Mouse (Mus musculus) ovary, postnatal 14 days (tissue): ENCODE measurements around the gene Nipbl.
"Not testable (repeated sequence)": the region's sequence is repeated elsewhere in the genome, so short reads cannot be mapped to it uniquely, and the experiment has no call there.

Experiments
- DNase-seq: peaks from one replicate; pipeline ENCODE4 v3.0.0; 2022; ENCODE audit warnings: low spot score

Nipbl gene

DNA sequence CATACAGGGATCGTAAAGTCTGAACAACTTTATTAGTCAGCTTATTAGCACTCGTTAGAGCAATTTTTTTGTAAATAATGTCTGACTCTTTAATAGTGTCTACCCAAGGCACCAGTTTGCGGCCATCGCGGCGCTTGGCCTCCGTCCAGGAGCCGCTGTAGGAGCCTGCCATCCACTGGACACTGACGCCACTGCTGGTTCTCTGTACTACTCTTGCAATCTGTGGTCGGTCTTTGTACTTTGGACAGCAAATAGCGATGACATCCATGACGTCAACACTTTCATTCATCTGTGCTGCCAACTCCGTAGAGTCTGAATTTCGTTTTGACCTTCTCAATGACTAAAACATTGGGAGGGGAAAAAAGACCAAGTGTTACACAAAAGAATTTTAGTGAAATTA lies 153.0 kb downstream of the Nipbl start:
- no peak for DNase-seq

DNA sequence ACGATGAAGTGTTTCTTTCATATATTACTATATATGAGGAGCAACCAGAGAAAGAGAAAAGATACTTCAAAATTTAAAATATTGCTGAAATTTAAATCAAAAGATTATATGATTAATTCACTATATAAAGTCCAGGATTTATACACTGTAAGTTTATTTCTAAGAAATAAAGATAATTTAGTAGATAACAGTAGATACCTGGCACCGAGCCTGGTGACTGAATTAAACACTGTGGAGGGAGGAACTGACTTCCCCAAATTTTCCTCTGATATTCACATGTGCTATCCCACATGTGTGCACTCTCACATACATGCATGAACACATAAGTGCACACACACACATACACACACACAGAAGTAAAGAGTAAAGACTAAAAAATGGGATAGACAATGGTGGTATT lies 162.1 kb downstream of the Nipbl start:
- no peak for DNase-seq

DNA sequence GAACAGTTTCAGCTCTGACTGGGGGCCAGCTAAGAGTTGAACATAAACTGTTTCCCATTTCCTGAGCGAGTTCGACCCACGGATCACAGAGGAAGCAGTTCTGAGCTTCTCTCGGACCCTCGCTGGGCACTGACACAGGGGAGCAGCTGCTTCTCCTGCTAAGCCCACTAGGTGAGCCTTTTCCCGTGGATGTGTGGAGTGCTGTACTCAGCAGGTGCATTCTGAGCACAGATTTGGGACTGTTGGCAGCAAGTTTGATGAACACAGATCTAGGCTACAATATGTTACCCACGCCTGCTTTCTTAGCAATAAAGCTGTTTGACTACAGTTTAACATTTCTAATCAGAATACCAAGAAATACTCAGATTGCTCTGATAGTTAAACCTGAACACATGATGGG lies 162.6 kb downstream of the Nipbl start:
- DNase-seq: no peak

DNA sequence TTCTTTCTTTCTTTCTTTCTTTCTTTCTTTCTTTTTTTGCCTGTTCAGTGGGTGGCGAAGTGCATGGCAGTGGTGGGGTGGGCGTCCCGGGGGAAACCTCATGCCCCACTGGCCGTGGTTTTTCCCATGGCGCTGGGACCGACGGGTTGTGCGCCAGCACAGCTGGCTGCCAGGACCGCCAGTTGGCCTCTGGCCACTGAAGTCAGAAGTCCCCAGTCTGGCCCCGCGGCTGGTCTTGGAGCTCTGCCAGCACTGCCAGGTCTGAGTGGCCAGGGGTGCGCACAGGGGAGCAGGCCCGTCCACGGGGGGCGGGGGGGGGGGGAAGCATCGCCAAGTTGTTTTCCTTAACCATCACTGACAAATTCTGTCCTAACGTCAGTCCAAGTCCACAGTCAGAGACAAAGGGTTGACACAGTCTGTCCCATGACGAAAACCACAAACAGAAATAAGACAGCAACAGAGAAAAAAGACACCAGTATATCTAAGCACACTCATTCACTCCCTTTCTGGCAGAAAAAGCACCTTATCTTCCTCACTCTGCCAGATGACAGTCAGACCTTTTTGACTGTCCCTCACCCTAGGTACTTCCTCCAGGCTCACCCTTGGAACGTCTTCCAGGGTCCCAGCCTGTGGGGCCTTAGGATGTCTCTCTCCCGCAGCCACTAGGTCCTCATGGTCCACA lies 164.2 kb downstream of the Nipbl start:
- peak; percentile 42 for DNase-seq

DNA sequence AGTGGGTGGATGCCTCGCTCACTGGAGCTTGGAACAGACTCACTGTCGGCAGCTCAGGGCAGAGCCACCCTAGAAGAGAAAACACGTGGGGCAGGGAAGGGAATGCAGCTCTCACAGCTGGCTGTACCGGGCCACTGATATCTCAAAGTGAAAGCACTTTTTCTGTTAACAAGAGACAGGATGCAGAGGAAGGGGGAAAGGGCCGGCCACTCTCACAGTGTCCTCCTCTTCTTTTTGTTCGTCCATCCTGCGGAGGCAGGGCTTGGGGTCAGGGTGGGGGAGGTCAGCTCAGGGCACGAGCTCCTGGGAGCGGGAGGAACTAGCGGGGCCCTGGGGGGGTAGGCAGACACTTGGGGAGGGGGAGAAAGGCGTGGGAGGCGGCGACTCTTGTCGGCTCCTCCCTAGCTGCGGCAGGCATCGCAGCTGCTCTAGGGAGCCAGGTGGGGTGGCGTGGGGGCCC lies 164.9 kb downstream of the Nipbl start:
- peak; percentile 23 for DNase-seq

DNA sequence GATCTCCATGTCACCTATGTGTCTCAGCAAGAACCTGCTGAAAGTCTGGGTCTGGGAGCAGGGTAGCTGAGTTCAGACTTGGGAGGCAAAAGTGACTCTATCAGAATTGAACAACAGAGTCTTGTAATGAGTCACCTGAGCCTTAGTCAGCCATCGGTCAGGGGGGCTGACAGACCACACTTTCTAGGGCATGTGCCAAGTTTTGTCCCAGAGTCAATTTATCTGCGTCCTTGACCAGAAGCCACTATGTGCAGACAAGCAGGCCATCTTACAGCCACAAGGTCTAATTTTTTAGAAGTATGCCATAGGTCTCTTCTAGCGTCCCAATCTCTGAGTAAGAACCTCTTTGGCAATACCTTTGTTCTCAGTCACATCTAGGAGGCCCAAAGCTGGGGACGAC lies 166.3 kb downstream of the Nipbl start:
- DNase-seq: not testable (repeated sequence)

DNA sequence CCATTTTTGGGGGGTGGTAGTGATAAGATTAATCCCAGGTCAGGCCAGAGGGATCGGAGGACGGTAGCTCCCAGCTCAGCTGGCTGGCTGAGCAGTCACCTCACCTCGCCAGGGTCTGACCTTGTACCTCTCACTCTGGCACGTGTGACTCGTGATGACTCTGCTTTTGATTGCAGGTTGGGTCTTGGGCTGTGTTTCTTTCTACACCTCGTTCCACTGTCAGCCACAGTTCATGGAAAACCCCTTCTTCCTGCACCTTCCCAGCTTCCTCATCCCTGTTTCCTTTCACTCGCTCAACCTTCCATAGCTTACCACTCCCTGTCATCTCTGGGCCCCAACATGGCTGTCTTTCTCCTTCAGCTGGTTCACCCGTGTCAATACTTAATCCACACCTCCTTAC lies 172.3 kb downstream of the Nipbl start:
- no peak for DNase-seq

DNA sequence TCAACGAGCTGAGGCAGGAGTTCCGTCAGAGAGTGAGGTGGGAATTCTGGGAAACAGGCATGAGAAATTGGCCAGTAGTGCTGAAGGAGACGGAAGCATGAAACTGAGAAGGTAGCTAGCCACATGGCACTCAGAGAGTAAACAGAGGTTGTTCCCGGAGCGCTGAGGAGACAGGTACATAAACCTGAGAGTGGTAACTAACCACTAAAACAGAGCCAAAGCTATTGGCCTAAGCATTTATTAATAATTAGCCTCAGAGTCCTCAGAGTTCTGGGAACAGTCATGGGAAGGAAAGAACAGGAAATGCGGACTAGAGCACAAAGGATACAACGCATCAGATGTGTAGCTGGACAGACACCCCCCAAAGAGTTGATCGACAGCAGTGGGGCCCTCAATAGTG lies 176.0 kb downstream of the Nipbl start:
- DNase-seq: no peak

DNA sequence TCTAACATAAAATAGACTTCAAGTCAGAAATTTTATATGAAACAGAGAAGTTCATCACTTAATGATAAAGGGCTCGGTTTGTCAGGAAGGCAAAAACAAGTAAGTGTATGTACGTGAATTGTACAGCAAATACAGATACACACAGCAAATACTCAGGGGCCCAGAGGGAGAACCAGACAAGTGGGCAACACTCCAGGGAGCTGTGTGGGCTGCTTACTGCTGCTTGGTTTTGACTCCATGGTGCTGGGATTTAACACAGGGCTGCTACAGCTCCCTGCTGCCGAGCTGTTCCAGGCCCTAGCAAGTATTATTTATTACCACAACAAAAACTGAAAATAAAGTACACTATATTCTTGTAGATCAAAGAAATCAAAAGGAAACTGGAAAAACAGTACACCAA lies 177.1 kb downstream of the Nipbl start:
- DNase-seq: no peak

DNA sequence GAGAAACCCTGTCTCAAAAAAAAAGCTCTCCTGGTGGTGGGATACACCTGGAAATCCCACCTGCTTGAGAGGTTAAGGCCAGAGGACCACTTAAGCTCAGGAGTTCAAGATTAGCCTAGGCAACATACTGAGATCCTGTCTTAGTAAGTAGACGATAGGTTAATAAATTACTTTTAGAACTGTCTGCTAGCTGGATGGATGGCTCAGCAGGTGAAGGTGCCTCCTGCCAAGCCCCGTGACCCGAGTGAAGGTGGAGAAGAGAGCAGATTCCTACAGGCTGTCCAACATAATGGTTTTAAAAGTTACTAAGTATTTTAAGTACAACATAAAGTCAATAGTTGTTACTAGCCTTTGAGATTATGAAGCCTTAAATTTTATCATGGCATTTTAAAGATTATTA lies 178.3 kb downstream of the Nipbl start:
- no peak for DNase-seq
